Mouse (Mus musculus) hematopoietic multipotent progenitor cell, adult 10-12 weeks (in vitro differentiated cells): ENCODE data around the gene Myo1a. TPM values are rescaled to one million over a fixed set of nuclear protein-coding genes. Genes with fewer than 3 reads are reported as not detected.

ENCODE experiments used
- polyA plus RNA-seq: library from polyadenylated mRNA; stranded (reverse); fragments of >175 nt; gene quantifications from 2 replicates; pipeline ENCODE4 v1.2.3, GENCODE M21; 2012; ENCODE audit warnings: low replicate concordance

The Myo1a gene
- 0.06 TPM in 1 of 2 replicates, not detected in the other for polyA plus RNA-seq

GRCm38 (mm10) chr10:127704766-127705220 lies at the start of gene Myo1a:
Myo1a (plus strand) TSS chr10:127705170.

GRCm38 (mm10) chr10:127666501-127667268 lies 38.3 kb upstream of the Myo1a start, which contains the start of gene Nemp1:
Nemp1 (plus strand) TSS chr10:127666901.

GRCm38 (mm10) chr10:127668093-127669050 lies 36.6 kb upstream of the Myo1a start, which contains the start of gene Nab2:
Nab2 (minus strand) TSS chr10:127668568.

GRCm38 (mm10) chr10:127724178-127724577 lies 19.2 kb downstream of the Myo1a start, which contains the start of gene Tac2:
Tac2 (plus strand) TSS chr10:127724478.

DNA sequence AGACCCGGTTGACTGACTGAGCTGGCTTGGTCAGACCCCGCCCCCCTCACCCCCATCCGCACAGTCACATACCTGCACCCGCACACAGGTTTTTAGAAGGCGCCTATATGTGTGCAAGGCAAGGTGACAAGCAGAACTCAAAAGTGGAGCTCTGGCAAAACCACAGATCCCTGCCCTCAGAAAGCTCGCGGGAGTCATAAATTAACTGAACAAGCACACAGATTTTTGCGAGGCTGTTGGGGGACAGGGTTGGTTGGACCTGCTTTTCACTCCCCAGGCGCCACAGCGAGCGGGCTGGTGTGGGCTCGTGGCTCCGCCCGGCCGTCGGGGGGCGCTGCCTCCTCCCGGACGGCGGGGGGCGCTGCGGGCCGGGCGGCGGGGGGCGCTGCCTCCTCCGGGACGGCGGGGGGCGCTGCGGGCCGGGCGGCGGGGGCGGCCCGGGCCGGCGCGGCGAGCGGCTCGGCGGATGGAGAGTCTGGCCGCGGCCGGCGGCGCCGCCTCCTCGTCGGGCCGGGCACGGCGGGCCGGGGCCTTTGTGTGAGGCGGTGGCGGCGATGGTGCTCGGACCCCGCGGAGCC lies 34.2 kb downstream of the Myo1a start, which contains the start of gene Zbtb39:
Zbtb39 (plus strand) TSS at position 456 of the 578 bp plus-strand sequence.

DNA sequence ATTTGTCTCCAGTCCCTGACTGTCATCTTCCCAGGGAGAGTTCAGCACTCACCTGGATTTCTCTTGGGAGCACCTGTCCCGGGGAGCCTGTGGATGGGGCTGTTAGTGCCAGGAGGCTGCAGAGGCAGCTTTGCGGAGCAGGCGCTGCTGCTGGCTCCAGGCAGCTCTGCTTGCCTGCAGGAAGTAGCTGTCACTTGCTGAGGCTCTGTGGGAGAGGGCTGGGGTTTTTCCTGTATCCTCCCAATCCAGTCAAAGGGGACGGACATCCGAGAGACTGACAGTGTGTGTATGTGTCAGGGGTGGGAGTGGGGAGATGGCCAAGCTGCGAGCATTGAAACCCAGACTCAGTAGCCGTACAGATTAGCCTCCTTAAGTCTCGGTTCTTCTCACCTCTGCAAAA lies 46.6 kb downstream of the Myo1a start, which contains the start of gene Gpr182:
Gpr182 (minus strand) TSS at position 185 of the 400 bp plus-strand sequence.

DNA sequence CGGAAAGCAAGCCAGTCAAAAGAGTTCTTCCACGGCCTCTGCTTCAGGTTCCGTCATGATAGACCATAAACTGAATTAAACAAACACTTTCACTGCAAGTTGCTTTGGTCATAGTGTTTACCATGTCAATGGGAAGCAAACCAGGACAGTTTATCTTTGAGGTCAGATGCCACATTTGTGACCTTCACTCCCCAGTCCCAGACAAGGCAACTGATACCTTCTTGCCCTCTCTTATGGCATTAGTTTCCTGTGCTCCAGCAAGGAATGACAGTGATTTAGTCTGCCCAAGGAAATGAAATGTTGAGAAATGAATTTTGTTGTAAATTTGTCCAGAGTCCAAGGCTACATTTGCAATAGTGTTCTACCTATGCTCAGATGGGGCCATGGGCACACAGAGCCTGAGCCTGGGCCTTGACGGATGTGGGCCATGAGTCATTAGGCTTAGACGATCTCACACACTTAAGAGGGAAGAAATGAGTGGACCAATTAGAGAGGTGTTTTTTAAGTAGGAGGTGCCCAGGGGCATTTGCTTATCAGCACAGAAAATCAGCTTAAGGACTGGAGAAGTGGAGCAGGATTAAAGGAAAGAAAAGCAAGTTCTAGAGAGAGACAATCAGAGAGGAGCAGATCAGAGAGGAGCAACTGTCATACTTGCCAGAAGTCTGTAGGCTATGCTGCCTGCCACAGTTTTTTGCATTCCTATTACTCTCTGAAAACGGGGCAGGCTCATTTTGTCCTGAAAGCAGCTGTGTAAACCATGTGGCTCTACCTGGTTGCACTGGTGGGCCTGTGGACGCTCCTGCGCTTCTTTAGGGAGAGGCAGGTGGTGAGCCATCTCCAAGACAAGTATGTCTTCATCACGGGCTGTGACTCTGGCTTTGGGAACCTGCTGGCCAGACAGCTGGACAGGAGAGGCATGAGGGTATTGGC lies 54.5 kb downstream of the Myo1a start, which contains the start of the genes Rdh1 and Rdh16f1:
Rdh1 (plus strand) TSS at position 541 of the 930 bp plus-strand sequence.
Rdh16f1 (plus strand) TSS at position 607 of the 930 bp plus-strand sequence.

Other genes starting within 250 kb of the Myo1a start
- gene Stac3, start 203.5 kb upstream of the Myo1a start, polyA plus RNA-seq, result 1.4 and 2.5 TPM in 2 replicates
- 0.44 and 1.5 TPM in 2 replicates for gene Ndufa4l2, start 190.2 kb upstream of the Myo1a start, polyA plus RNA-seq
- 94.2 and 147 TPM in 2 replicates for gene Shmt2, start 182.7 kb upstream of the Myo1a start, polyA plus RNA-seq
- 0.07 TPM in 1 of 2 replicates, not detected in the other for gene Nxph4, start 170.6 kb upstream of the Myo1a start, polyA plus RNA-seq
- 275 and 343 TPM in 2 replicates for gene Lrp1, start 84.0 kb upstream of the Myo1a start, polyA plus RNA-seq
- gene Stat6, start 62.2 kb upstream of the Myo1a start, polyA plus RNA-seq, result 45.8 and 162 TPM in 2 replicates
- gene Nemp1, start 38.3 kb upstream of the Myo1a start, polyA plus RNA-seq, result 1.4 and 2.3 TPM in 2 replicates
- gene Nab2, start 36.6 kb upstream of the Myo1a start, polyA plus RNA-seq, result 35.7 and 62.7 TPM in 2 replicates
- 0.58 and 3.1 TPM in 2 replicates for gene Tac2, start 19.3 kb downstream of the Myo1a start, polyA plus RNA-seq
- 3.1 and 3.6 TPM in 2 replicates for gene Zbtb39, start 34.4 kb downstream of the Myo1a start, polyA plus RNA-seq
- gene Gpr182, start 46.6 kb downstream of the Myo1a start, polyA plus RNA-seq, result 0.07 and 3.4 TPM in 2 replicates
- 0.08 and 0.13 TPM in 2 replicates for gene Rdh1, start 54.6 kb downstream of the Myo1a start, polyA plus RNA-seq
- gene Rdh16f1, start 54.6 kb downstream of the Myo1a start, polyA plus RNA-seq, result 0.10 and 0.20 TPM in 2 replicates
- 0.17 TPM in 1 of 2 replicates, not detected in the other for gene Rdh9, start 71.2 kb downstream of the Myo1a start, polyA plus RNA-seq
- gene Rdh16, start 96.0 kb downstream of the Myo1a start, polyA plus RNA-seq, result not detected in 2 replicates
- not detected in 2 replicates for gene Rdh19, start 144.8 kb downstream of the Myo1a start, polyA plus RNA-seq
- not detected in 2 replicates for gene Rdh16f2, start 161.3 kb downstream of the Myo1a start, polyA plus RNA-seq
- not detected in 2 replicates for gene Rdh7, start 183.6 kb downstream of the Myo1a start, polyA plus RNA-seq
- gene Sdr9c7, start 193.3 kb downstream of the Myo1a start, polyA plus RNA-seq, result not detected in 2 replicates